Mouse (Mus musculus): ENCODE data around the gene Ccdc136.
A peak's percentile ranks its signal among the peaks of the same experiment; 100 is the strongest.
"Not testable (repeated sequence)": the region's sequence is repeated elsewhere in the genome, so short reads cannot be mapped to it uniquely, and the experiment has no call there.

Gene Ccdc136

GRCm38 (mm10) chr6:29395910-29396713 lies at the start of gene Ccdc136:
TSS of gene Ccdc136 (plus strand) at chr6:29396309.
- peak; percentile 88 for DNase-seq (ENCODE audit: inconsistent ontology term)

- not testable (repeated sequence) for DNase-seq (ENCODE audit: inconsistent ontology term)
Observed at GRCm38 (mm10) chr6:29346512-29346911, 49.6 kb upstream of the Ccdc136 start.

GRCm38 (mm10) chr6:29347189-29347588 lies 48.9 kb upstream of the Ccdc136 start:
- no peak for DNase-seq (ENCODE audit: inconsistent ontology term)

- peak; percentile 100 for DNase-seq (ENCODE audit: inconsistent ontology term)
Observed at GRCm38 (mm10) chr6:29347665-29348370, 48.3 kb upstream of the Ccdc136 start, which contains the start of gene Calu. TSS of gene Calu (plus strand) at chr6:29348069.

- DNase-seq (ENCODE audit: inconsistent ontology term): no peak
Observed at GRCm38 (mm10) chr6:29348371-29348724, 47.8 kb upstream of the Ccdc136 start.

- no peak for DNase-seq (ENCODE audit: inconsistent ontology term)
Observed at GRCm38 (mm10) chr6:29351613-29352012, 44.5 kb upstream of the Ccdc136 start.

- DNase-seq (ENCODE audit: inconsistent ontology term): no peak
Observed at GRCm38 (mm10) chr6:29352816-29353215, 43.3 kb upstream of the Ccdc136 start.

GRCm38 (mm10) chr6:29359386-29359785 lies 36.7 kb upstream of the Ccdc136 start:
- DNase-seq (ENCODE audit: inconsistent ontology term): no peak

GRCm38 (mm10) chr6:29360211-29360610 lies 35.9 kb upstream of the Ccdc136 start:
- no peak for DNase-seq (ENCODE audit: inconsistent ontology term)

- peak; percentile 88 for DNase-seq (ENCODE audit: inconsistent ontology term)
Observed at GRCm38 (mm10) chr6:29362246-29363128, 33.6 kb upstream of the Ccdc136 start.

GRCm38 (mm10) chr6:29363129-29363515 lies 33.0 kb upstream of the Ccdc136 start:
- no peak for DNase-seq (ENCODE audit: inconsistent ontology term)

- no peak for DNase-seq (ENCODE audit: inconsistent ontology term)
Observed at GRCm38 (mm10) chr6:29365277-29365676, 30.8 kb upstream of the Ccdc136 start.

- no peak for DNase-seq (ENCODE audit: inconsistent ontology term)
Observed at GRCm38 (mm10) chr6:29377386-29377785, 18.7 kb upstream of the Ccdc136 start.

- no peak for DNase-seq (ENCODE audit: inconsistent ontology term)
Observed at GRCm38 (mm10) chr6:29378678-29379077, 17.4 kb upstream of the Ccdc136 start.

GRCm38 (mm10) chr6:29379954-29380353 lies 16.2 kb upstream of the Ccdc136 start:
- DNase-seq (ENCODE audit: inconsistent ontology term): no peak

GRCm38 (mm10) chr6:29382442-29382841 lies 13.7 kb upstream of the Ccdc136 start:
- peak; percentile 34 for DNase-seq (ENCODE audit: inconsistent ontology term)

- DNase-seq (ENCODE audit: inconsistent ontology term): peak; percentile 83
Observed at GRCm38 (mm10) chr6:29388052-29388518, 8.0 kb upstream of the Ccdc136 start, which contains the start of gene Opn1sw. TSS of gene Opn1sw (minus strand) at chr6:29388468.

- DNase-seq (ENCODE audit: inconsistent ontology term): peak; percentile 89
Observed at GRCm38 (mm10) chr6:29388606-29389080, 7.5 kb upstream of the Ccdc136 start.

- DNase-seq (ENCODE audit: inconsistent ontology term): no peak
Observed at GRCm38 (mm10) chr6:29389425-29389824, 6.7 kb upstream of the Ccdc136 start.

- DNase-seq (ENCODE audit: inconsistent ontology term): not testable (repeated sequence)
Observed at GRCm38 (mm10) chr6:29390500-29390899, 5.6 kb upstream of the Ccdc136 start.

- not testable (repeated sequence) for DNase-seq (ENCODE audit: inconsistent ontology term)
Observed at GRCm38 (mm10) chr6:29391241-29391640, 4.9 kb upstream of the Ccdc136 start.

GRCm38 (mm10) chr6:29391802-29392201 lies 4.3 kb upstream of the Ccdc136 start:
- no peak for DNase-seq (ENCODE audit: inconsistent ontology term)

Measured in Muller cell, postnatal 12 days (primary cell).